Mouse (Mus musculus) layer of hippocampus, postnatal 10 days (tissue): ENCODE results near the gene Arhgap45. TPM values are rescaled to one million over a fixed set of nuclear protein-coding genes. Genes with fewer than 3 reads are reported as not detected.

ENCODE experiments used
- DNase-seq, 2 experiments: peaks; one replicate each; pipeline ENCODE4 v3.0.0; 2021; ENCODE audit warnings: low spot score in 2 of 2
- total RNA-seq, 2 experiments: library from RNA; stranded (reverse); gene quantifications; 2 replicates each; pipeline ENCODE4 v1.2.3; 2021

The Arhgap45 gene
- total RNA-seq, 2 experiments from 2014 or later = 3.3 to 3.8 TPM

DNA sequence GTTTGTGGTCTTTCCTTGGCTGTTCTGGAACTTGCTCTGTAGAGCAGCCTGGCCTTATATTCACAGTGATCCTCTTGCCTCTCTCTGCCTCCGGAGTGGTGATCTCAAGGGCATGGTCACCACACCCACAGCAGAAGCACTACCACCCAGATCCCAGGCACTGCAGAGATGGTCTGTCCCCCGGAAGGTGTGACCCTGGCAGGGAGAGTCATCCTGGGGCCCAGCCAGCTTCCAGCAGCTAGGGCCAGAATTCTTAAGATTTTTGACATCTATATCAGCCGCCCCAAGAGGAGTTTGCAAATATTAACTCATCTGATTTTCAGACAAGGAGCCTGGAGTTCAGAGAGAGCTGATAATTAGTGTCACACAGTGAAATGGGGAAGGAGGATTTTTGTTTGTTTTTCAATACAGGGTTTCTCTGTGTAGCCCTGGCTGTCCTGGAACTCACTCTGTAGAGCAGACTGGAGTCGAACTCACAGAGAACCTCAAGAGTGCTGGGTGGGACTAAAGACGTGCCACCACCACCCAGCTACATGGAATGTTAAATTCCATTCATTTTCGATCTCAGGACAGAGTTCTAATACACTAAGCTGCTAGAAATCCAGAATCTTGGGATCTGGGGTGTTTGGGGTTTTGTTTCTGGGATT is 30.1 kb upstream of the Arhgap45 start:
- DNase-seq = no peak

DNA sequence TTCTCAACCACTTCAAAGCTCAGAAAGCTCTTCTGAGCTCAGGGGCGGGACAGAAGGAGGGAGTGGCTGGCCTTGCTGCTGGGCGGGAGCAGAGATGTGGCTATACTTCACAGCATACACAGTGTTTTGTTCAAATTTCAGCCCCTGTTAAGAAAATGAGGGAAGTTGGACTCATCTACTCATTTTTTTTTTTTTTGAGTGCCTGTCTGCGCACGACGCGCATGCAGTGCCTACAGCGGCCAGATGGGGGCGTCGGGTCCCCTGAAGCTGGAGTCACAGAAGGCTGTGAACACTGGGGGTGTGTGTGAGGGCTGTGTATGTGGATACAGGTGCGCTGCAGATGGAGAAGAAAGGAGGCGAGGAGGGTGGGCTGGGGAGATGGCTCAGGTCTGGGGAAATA is 29.5 kb upstream of the Arhgap45 start:
- DNase-seq = peak; percentile 92 to 94

GRCm38 (mm10) chr10:79987771-79988505 is 28.5 kb upstream of the Arhgap45 start:
- no peak for DNase-seq

- DNase-seq = no peak
Observed at GRCm38 (mm10) chr10:79988506-79989271, 27.8 kb upstream of the Arhgap45 start, which contains the start of gene Cnn2. Gene Cnn2 (plus strand): TSS chr10:79988584.

- no peak for DNase-seq
Observed at GRCm38 (mm10) chr10:79989272-79989786, 27.1 kb upstream of the Arhgap45 start.

GRCm38 (mm10) chr10:79989870-79990269 is 26.6 kb upstream of the Arhgap45 start:
- DNase-seq = no peak

DNA sequence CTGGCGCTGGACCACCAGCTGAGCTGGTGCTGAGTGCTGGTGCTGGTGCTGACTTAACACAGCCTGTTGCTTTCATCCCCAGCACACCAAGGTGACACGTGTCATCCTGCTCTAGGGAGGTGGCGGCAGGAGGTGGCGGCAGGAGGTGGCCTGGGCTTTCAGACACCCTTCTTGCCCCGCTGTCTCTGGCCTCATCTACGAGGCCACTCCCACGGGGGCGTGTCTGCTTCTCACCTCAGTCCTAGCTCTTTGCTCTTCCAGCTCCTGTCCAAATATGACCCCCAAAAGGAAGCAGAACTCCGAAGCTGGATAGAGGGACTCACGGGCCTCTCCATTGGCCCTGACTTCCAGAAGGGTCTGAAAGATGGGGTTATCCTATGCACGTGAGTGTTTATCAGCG is 25.4 kb upstream of the Arhgap45 start:
- no peak for DNase-seq

DNA sequence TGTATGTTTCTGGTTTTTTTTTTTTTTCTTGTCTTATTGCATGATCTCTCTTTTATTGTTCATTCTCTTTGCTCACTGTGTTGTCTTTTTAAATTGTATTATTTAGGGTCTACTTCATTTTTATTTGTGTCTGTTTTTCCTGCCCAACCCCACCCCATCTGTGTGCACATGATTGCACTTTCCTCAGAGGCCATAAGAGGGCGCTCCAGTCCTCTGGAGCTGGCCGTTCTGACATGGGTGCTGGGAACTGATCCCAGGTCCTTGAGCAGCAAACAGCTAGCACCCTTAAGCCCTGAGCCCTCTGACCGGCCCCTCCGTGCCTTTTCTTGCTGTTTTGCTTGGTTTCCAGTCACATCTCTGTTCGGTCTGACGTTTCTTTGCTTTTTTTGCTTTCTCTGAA is 24.9 kb upstream of the Arhgap45 start:
- no peak for DNase-seq

DNA sequence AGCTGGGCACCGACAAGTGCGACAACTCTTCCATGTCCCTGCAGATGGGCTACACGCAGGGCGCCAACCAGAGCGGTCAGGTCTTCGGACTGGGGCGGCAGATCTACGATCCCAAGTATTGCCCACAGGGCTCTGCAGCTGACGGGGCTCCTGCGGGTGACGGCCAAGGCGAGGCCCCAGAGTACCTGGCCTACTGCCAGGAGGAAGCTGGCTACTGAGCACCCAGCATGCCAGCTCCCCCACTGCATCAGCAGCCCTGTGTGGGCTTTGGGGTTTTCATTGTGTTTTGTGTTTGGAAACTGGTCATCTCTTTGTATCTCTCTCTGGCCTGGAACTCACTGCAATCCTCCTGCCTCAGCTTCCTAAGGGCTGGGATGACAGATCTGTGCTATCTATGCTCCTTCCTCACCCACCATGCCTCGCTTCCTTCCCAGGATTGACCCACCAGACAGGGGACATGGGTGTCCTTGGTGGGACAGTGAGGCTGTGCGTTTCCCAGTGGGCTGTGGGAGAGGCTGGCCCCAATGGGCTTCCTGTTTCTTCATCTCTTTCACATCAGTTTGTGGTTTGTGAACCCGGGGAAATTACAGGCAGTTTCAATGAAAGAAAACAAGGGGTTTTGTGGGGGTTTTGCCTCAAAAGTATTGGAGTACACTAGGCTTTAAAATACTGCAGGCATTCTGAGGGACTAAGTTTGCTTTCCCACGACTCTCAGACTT is 21.9 kb upstream of the Arhgap45 start:
- no peak for DNase-seq

GRCm38 (mm10) chr10:79995636-79996035 is 20.8 kb upstream of the Arhgap45 start:
- no peak for DNase-seq

DNA sequence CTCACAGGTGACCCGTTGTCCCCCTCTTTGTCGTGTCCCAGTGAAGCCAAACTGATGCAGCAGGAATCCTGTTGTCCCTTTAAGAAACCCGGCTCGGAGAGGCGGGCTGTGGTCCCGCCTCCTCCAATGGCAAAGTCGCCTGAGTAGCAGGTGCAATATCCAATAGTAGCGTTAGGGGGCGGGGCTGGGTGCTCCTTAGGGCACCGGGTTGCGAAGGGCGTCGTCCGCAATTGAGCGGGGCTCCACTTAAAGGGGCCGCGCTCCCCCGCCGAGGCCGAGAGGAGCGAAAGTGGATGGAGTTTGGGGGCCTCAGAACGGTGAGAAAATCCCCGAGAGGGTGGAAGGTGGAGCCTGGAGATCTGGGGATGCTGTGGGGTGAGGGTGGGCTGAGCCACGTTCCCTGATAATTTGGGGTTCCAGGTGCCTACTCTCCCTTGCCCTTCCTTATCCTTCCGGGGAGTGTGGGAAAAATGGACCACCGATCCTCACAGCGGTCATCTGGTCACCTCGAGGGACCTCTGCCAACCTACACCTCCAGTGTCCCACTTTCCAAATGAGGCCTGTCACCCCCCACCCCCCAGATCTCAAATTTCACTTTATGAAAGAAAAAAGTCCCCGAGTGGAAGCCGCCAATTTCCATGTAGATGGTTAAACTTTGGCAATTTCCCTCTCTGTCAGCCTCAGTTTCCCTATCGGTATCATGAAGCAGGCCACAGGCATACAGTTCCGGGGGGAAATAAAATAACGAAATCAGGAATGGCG is 20.0 kb upstream of the Arhgap45 start, which contains the start of gene Abca7:
Abca7 (plus strand) TSS at position 223 of the 762 bp plus-strand sequence.
- DNase-seq = peak; percentile 98 to 99

DNA sequence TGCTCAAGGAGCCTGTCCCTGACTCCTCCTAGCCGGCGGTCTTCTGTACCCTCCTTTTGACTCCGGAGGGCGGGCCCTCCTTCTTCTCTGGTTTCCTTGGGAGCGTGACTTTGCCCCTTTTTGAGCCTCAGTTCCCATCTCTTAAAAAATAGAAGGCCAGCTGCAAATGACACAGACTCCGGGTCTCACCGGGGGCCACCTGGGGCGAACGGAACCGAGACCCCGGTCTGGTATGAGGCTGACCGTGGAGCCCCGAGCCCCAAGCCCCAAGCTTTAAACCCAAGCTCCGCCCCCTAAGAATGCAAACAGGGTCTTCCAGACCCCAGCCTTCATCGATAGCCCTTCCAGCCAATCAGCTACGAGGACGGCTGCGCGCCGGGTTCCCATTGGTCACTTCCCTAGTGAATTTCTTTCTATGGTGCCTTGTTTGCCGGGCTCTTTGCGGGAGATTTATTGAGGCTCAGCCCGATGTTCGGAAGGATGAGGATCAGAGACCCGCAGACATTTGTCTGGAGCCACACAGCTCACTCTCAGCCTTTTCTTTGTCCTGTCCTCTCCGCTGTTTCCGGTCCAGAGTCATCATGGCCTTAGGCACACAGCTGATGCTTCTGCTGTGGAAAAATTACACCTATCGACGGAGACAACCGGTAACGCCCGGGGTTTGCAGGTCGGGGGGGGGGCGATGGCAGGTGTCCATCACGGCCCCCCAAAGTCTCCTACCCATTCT is 19.3 kb upstream of the Arhgap45 start:
- DNase-seq = peak; percentile 66 to 79

GRCm38 (mm10) chr10:79997819-79998218 is 18.6 kb upstream of the Arhgap45 start:
- peak in 1 of 2 experiments; percentile 52 for DNase-seq

GRCm38 (mm10) chr10:80001945-80002344 is 14.5 kb upstream of the Arhgap45 start:
- DNase-seq = no peak

- DNase-seq = no peak
Observed at GRCm38 (mm10) chr10:80002829-80003228, 13.6 kb upstream of the Arhgap45 start.

- DNase-seq = no peak
Observed at GRCm38 (mm10) chr10:80003374-80004232, 12.8 kb upstream of the Arhgap45 start.

DNA sequence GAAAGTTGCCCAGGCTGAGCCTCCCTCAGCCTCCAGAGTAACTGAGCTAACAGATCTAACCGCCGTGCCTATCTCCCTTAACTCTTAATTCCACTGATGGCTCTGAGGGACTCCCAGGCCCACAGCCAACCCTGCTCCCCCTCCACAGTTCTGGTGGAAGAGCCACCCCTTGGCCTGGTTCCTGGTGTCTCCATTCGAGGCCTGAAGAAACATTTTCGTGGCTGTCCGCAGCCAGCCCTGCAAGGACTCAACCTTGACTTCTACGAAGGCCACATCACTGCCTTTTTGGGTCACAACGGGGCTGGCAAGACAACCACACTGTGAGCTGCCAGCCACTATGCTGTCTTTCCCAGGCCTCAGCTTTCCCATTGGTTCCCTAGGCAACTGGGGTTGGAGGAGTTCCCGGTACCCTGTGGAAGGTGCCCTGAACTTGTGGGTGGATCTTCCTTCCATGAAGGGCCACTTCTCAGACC is 12.2 kb upstream of the Arhgap45 start:
- no peak for DNase-seq

DNA sequence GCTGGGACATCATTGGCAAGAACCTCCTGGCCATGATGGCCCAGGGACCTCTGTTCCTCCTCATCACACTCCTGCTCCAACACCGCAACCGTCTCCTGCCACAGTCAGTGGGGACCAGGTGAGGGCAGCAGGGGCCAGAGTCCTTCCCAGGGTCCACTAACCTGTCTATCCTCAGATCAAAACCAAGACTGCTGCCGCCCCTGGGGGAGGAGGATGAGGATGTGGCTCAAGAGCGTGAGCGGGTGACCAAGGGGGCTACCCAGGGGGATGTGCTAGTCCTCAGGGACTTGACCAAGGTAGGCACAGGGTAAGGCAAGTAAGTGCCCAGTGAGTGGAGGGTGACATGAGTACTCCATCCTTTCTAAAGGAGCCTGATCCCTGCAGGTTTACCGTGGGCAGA is 4.7 kb upstream of the Arhgap45 start:
- DNase-seq = no peak
